Mouse (Mus musculus): ENCODE measurements at regions not wholly inside any gene's neighbourhood (a gene's known extent, or its start where the extent isn't known, plus 50 kb on each side); places are given as distances from the start of the nearest gene placed in this dataset.

GRCm38 (mm10) chr16:24218850-24219185, 174.5 kb upstream of the Lpp start:
- TF ChIP-seq CTCF (IDR thresholded peaks at IDR 0.05; ENCODE audit: borderline replicate concordance, insufficient read depth, low read length) (no peak), POLR2A (IDR thresholded peaks at IDR 0.05; ENCODE audit: low read depth, low read length) (no peak)

Measured in embryonic fibroblast, embryonic 13.5 days (primary cell).